Mouse (Mus musculus): ENCODE results near the gene Ogdh. TPM values are rescaled to one million over a fixed set of nuclear protein-coding genes. Genes with fewer than 3 reads are reported as not detected.
"Not testable (repeated sequence)": the region's sequence is repeated elsewhere in the genome, so short reads cannot be mapped to it uniquely, and the experiment has no call there.

Gene Ogdh
- total RNA-seq, 2 experiments from 2014 or later, result 229 to 239 TPM

DNA sequence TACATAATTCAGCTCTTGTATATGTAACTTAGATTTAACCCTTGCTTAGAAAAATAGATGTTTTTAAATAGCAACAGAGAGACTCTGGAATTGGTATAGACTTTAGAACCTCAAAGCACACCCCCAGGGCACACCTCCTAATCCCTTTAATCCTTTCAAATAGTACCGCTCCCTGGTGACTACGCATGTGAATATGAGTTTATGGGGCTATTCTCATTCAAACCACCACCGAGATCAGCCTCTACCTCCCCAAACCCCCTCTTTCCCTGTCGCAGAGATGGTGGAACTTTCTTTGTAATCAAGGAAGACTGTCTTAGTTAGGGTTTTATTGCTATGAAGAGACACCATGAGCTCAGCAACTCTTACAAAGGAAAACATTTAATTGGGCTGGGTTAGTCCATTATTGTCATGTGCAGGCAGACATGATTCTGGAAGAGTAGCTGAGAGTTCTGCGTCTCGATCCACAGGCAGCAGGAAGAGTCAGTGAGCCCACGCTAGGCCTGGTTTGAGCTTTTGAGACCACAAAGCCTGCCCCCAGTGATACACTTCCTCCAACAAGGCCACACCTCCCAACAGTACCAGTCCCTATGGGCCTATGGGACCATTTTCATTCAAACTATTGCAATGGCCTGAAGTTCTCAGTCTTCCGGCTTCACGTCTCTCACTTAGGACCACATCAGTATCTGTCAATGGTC is 73.3 kb downstream of the Ogdh start:
- no peak for DNase-seq (ENCODE audit: extremely low spot score in 1 of 2, low spot score in 1 of 2)

GRCm38 (mm10) chr11:6365885-6366284 is 74.5 kb downstream of the Ogdh start:
- DNase-seq (ENCODE audit: extremely low spot score in 1 of 2, low spot score in 1 of 2), result peak; percentile 25 to 65

- no peak for DNase-seq (ENCODE audit: extremely low spot score in 1 of 2, low spot score in 1 of 2)
Measured at GRCm38 (mm10) chr11:6366434-6366833, 75.0 kb downstream of the Ogdh start.

GRCm38 (mm10) chr11:6367156-6367555 is 75.7 kb downstream of the Ogdh start:
- no peak for DNase-seq (ENCODE audit: extremely low spot score in 1 of 2, low spot score in 1 of 2)

DNA sequence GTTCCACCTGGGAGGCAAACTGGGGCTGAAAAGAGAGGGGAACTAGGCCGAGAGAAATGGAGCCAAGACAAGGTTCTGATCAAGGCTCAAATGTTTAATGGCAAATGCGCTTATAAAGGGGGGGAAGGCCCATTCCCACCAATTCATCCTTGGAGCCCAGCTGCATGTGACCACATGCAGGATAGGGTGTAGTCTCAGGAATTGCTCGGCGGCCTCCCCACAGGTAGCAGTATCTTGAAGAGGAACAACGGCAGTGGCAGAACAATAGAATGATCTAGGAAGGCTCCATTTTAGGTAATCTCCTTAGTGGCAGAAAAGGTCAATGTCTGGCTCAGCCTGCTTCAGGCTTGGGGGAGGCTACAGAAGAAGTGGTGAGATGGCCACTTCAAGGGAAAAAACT is 76.6 kb downstream of the Ogdh start:
- DNase-seq (ENCODE audit: extremely low spot score in 1 of 2, low spot score in 1 of 2), result not testable (repeated sequence)

- no peak for DNase-seq (ENCODE audit: extremely low spot score in 1 of 2, low spot score in 1 of 2)
Measured at GRCm38 (mm10) chr11:6371376-6372155, 80.1 kb downstream of the Ogdh start.

GRCm38 (mm10) chr11:6372784-6373183 is 81.4 kb downstream of the Ogdh start:
- DNase-seq (ENCODE audit: extremely low spot score in 1 of 2, low spot score in 1 of 2), result no peak

- DNase-seq (ENCODE audit: extremely low spot score in 1 of 2, low spot score in 1 of 2), result no peak
Measured at GRCm38 (mm10) chr11:6380916-6381315, 89.5 kb downstream of the Ogdh start.

GRCm38 (mm10) chr11:6388126-6388725 is 96.8 kb downstream of the Ogdh start:
- DNase-seq (ENCODE audit: extremely low spot score in 1 of 2, low spot score in 1 of 2), result no peak

GRCm38 (mm10) chr11:6388726-6389413 is 97.4 kb downstream of the Ogdh start, which contains the start of gene Zmiz2:
Gene Zmiz2, plus strand, starts transcription at chr11:6389074.
- DNase-seq (ENCODE audit: extremely low spot score in 1 of 2, low spot score in 1 of 2), result peak; percentile 82 to 96

DNA sequence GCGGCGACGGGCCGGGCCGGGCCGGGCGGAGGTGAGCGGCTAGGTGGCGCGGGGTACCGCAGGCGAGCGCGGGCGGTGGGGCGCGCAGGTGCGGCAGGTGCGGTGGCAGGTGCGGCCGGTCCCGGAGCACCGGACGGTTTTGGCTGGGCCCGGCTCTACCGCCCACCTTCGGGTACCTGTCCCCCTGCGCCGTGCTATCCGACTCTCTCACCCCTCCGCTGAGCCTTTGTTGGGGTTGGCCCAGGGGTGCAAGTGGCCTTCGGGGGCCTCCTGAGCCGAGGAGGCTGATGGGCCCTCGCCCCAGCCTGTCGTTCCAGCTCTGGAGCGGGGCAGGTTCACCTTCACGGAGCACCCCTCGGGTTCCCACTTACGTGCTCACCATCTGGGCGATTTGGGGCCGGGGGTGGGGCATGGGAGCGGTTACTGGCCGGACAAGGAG is 98.1 kb downstream of the Ogdh start:
- no peak for DNase-seq (ENCODE audit: extremely low spot score in 1 of 2, low spot score in 1 of 2)

GRCm38 (mm10) chr11:6390376-6391053 is 99.1 kb downstream of the Ogdh start:
- DNase-seq (ENCODE audit: extremely low spot score in 1 of 2, low spot score in 1 of 2), result no peak

- DNase-seq (ENCODE audit: extremely low spot score in 1 of 2, low spot score in 1 of 2), result no peak
Measured at GRCm38 (mm10) chr11:6391516-6392276, 100.3 kb downstream of the Ogdh start.

DNA sequence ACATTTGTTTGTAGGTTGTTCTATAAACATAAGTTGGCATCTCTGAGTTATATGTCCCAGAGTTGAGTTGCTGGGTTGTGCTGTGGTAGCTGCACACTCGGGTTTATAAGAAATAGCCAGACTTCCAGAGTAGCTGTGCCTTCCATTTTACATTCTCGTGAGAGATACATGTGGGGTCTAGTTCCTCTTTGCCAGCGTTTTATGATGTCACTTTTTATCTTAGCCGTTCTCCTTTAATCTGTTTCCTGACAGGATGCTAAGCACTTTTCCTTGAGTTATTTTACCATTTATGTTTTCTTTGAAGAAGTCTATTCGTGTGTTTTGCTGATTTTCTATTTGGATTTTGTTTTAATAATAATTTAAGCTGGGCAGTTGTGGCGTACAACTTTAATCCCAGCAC is 101.4 kb downstream of the Ogdh start:
- no peak for DNase-seq (ENCODE audit: extremely low spot score in 1 of 2, low spot score in 1 of 2)

- DNase-seq (ENCODE audit: extremely low spot score in 1 of 2, low spot score in 1 of 2), result no peak
Measured at GRCm38 (mm10) chr11:6393866-6394265, 102.4 kb downstream of the Ogdh start.

- DNase-seq (ENCODE audit: extremely low spot score in 1 of 2, low spot score in 1 of 2), result no peak
Measured at GRCm38 (mm10) chr11:6395565-6395964, 104.1 kb downstream of the Ogdh start.

- no peak for DNase-seq (ENCODE audit: extremely low spot score in 1 of 2, low spot score in 1 of 2)
Measured at GRCm38 (mm10) chr11:6398141-6398540, 106.7 kb downstream of the Ogdh start.

DNA sequence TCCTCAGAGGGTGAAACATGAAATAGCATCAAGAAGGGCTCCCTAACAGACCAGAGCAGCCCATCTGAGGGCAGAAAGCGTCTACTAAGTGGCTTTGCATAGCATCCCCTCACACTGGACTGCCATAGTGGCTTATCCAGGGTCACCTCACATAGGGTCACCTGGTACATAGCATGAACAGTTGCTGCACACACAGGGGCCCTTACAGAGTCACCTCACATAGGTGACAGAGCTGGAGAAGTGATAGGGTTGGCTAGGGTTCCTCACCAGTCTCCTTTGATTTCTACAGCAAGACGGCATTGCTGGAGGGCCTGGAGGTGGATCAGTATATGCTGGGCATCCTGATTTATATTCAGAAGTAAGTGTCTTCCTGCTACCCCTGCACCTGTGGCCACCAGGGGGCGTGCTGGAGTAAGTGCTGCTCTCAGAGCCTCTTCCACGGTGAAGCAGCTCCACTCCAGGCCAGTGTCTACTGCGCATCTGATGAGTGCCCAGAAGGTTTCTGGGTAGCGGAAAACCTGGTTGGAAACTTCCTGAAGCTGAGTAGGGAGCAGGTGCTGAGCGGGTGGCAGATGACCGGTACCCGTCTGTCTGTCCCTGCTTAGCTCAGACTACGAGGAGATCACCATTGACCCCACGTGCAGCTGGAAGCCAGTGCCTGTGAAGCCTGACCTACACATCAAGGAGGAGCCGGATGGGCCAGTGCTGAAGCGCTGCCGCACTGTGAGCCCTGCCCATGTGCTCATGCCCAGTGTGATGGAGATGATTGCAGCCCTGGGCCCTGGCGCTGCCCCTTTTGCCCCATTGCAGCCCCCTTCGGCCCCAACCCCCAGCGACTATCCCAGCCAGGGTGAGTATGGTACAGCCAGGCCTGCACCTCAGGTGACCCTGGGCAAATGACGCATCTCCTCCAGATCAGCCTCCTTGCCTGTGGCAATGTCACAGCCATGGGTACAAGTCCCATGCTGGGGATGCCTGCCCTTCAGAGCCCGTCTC is 111.4 kb downstream of the Ogdh start:
- peak in 1 of 2 experiments; percentile 73 for DNase-seq (ENCODE audit: extremely low spot score in 1 of 2, low spot score in 1 of 2)
